In the genomic region with DNA sequence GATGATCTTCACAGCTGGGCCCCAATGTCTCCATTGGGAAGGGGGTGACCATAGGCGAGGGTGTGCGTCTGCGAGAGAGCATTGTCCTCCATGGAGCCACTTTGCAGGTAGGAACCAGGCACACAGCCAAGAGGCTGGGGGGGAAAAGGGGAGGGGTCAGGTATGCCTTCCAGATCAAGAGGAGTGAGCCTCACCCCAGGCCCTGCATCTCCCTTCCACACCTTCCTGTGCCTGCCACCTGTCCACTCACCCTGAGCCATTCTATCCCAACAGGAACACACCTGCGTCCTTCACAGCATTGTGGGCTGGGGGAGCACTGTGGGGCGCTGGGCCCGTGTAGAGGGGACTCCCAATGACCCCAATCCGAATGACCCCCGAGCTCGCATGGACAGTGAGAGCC, we compare ENCODE assay signal across 14 mouse cellular contexts. TPM values are rescaled to one million over a fixed set of nuclear protein-coding genes. Genes with fewer than 3 reads are reported as not detected.
DNase-seq lines count a peak whose midpoint lies in the region; ATAC-seq and TF ChIP-seq lines count a peak whose summit lies in the region.
"Had no signal": no experiment of that assay in that cellular context is flagged by ENCODE, and none has a peak within 500 bp of the region (broad histone marks: within the 10 kb centered on the region; RNA-seq: fewer than 3 reads in every experiment).

No protein-coding gene starts in this region.

- no peak overlapping the region for H3K4me2 ChIP-seq in liver, postnatal 0 days (ENCODE audit: low read depth, low read length)
- no peak overlapping the region for H3K4me2 ChIP-seq in liver, embryonic 12.5 days
- H3K4me2 ChIP-seq in hindbrain, embryonic 12.5 days (replicated peaks), result no peak overlapping the region
- H3K4me2 ChIP-seq in midbrain, embryonic 15.5 days, result no peak overlapping the region

- 80% methylated on average over 9 of the region's 9 CpGs for WGBS in liver, postnatal 0 days (ENCODE audit: insufficient replicate concordance)
- WGBS in liver, embryonic 12.5 days (ENCODE audit: insufficient replicate concordance), result 77% methylated on average over 9 of the region's 9 CpGs
- WGBS in hindbrain, embryonic 12.5 days, result 85% methylated on average over 9 of the region's 9 CpGs
- 79% methylated on average over 9 of the region's 9 CpGs for WGBS in midbrain, embryonic 15.5 days

- TF ChIP-seq EP300 in liver, postnatal 0 days (IDR thresholded peaks at IDR 0.05; ENCODE audit: low read depth), result no peak

- DNase-seq in liver, postnatal 0 days, result peak; percentile 25
- DNase-seq in cerebellum, adult 9-11 months, result peak; percentile 86
- no peak for DNase-seq in urinary bladder, postnatal 14 days (ENCODE audit: low spot score)
- no peak for DNase-seq in spleen, adult 12 weeks (ENCODE audit: low spot score)
- DNase-seq: adrenal gland, postnatal 36 days; lung, postnatal 36 days; right cerebral cortex, postnatal 14 days had no signal

- no peak overlapping the region for H3K9ac ChIP-seq in liver, postnatal 0 days (replicated peaks)
- no peak overlapping the region for H3K9ac ChIP-seq in liver, embryonic 12.5 days
- no peak overlapping the region for H3K9ac ChIP-seq in hindbrain, embryonic 12.5 days
- H3K9ac ChIP-seq in midbrain, embryonic 15.5 days, result no peak overlapping the region

- peaks cover 12% of the 10 kb centered on the region; the same call in 1 of the 2 replicates for H3K27me3 ChIP-seq in liver, postnatal 0 days (ENCODE audit: insufficient read depth, low read length)
- peaks cover 28% of the 10 kb centered on the region for H3K27me3 ChIP-seq in liver, embryonic 12.5 days (replicated peaks)
- H3K27me3 ChIP-seq in hindbrain, embryonic 12.5 days, result peaks cover 13% of the 10 kb centered on the region
- H3K27me3 ChIP-seq in midbrain, embryonic 15.5 days (replicated peaks), result no peaks in the 10 kb centered on the region

- ATAC-seq in liver, postnatal 0 days, result no peak
- ATAC-seq in liver, embryonic 12.5 days, result no peak
- ATAC-seq in hindbrain, embryonic 12.5 days (ENCODE audit: low FRiP score), result no peak
- ATAC-seq in midbrain, embryonic 15.5 days (replicated peaks), result no peak
- ATAC-seq: intestine, embryonic 16.5 days had no signal

- no peak overlapping the region for H3K27ac ChIP-seq in liver, postnatal 0 days (ENCODE audit: low read depth)
- H3K27ac ChIP-seq in liver, embryonic 12.5 days, result no peak overlapping the region
- peak overlapping the region; percentile 92; the same call in 1 of the 2 replicates for H3K27ac ChIP-seq in hindbrain, embryonic 12.5 days
- peak overlapping the region; percentile 82; the same call in 1 of the 2 replicates for H3K27ac ChIP-seq in midbrain, embryonic 15.5 days
- H3K27ac ChIP-seq: heart, embryonic 10.5 days; kidney, postnatal 0 days had no signal

- no peak for TF ChIP-seq CTCF in liver, postnatal 0 days (IDR thresholded peaks at IDR 0.05; ENCODE audit: low read depth)

- no peaks in the 10 kb centered on the region for H3K9me3 ChIP-seq in liver, postnatal 0 days (ENCODE audit: low read length)
- H3K9me3 ChIP-seq in liver, embryonic 12.5 days (replicated peaks), result no peaks in the 10 kb centered on the region
- no peaks in the 10 kb centered on the region for H3K9me3 ChIP-seq in hindbrain, embryonic 12.5 days (replicated peaks)
- no peaks in the 10 kb centered on the region for H3K9me3 ChIP-seq in midbrain, embryonic 15.5 days
- H3K9me3 ChIP-seq: heart, embryonic 10.5 days had no signal

- no peak overlapping the region for H3K4me3 ChIP-seq in liver, postnatal 0 days (ENCODE audit: low read depth, low read length)
- no peak overlapping the region for H3K4me3 ChIP-seq in liver, embryonic 12.5 days
- H3K4me3 ChIP-seq in hindbrain, embryonic 12.5 days, result no peak overlapping the region
- H3K4me3 ChIP-seq in midbrain, embryonic 15.5 days, result no peak overlapping the region
- H3K4me3 ChIP-seq: erythroblast, embryonic 14.5 days; heart, embryonic 10.5 days had no signal

- H3K4me1 ChIP-seq in liver, postnatal 0 days (ENCODE audit: insufficient read depth), result peaks cover 10% of the 10 kb centered on the region
- peaks cover 52% of the 10 kb centered on the region for H3K4me1 ChIP-seq in liver, embryonic 12.5 days
- H3K4me1 ChIP-seq in hindbrain, embryonic 12.5 days, result peaks cover 66% of the 10 kb centered on the region
- H3K4me1 ChIP-seq in midbrain, embryonic 15.5 days, result peaks cover 65% of the 10 kb centered on the region

- H3K36me3 ChIP-seq in liver, postnatal 0 days (replicated peaks; ENCODE audit: insufficient read depth, low read length), result 0 out of 2 replicates have a peak, but pooled peaks cover 10% of the 10 kb centered on the region
- peaks cover 25% of the 10 kb centered on the region for H3K36me3 ChIP-seq in liver, embryonic 12.5 days
- H3K36me3 ChIP-seq in hindbrain, embryonic 12.5 days, result peaks cover 7% of the 10 kb centered on the region; the same call in 1 of the 2 replicates
- H3K36me3 ChIP-seq in midbrain, embryonic 15.5 days (replicated peaks), result no peaks in the 10 kb centered on the region

RNA-seq across cellular contexts. Expression of gene Gmppa, which starts 6.4 kb away (rescaled TPM):
- 21.0 and 22.0 TPM in 2 replicates for polyA plus RNA-seq in liver, postnatal 0 days (2015; fragmentation: Nextera tagmentation; extraction: Ambion mirVana)
- polyA plus RNA-seq in liver, embryonic 12.5 days (2016; fragmentation: Nextera tagmentation; extraction: Ambion mirVana), result 44.0 and 47.9 TPM in 2 replicates
- polyA plus RNA-seq in hindbrain, embryonic 12.5 days (2016; fragmentation: Nextera tagmentation; extraction: Ambion mirVana), result 73.1 and 74.1 TPM in 2 replicates
- polyA plus RNA-seq in midbrain, embryonic 15.5 days (2015; fragmentation: Nextera tagmentation; extraction: Ambion mirVana), result 86.1 and 98.7 TPM in 2 replicates

RNA-seq across cellular contexts. Expression of gene Asic4, which starts 8.1 kb away (rescaled TPM):
- polyA plus RNA-seq in liver, postnatal 0 days (2015; fragmentation: Nextera tagmentation; extraction: Ambion mirVana), result not detected in 2 replicates
- polyA plus RNA-seq in liver, embryonic 12.5 days (2016; fragmentation: Nextera tagmentation; extraction: Ambion mirVana), result 0.83 and 1.3 TPM in 2 replicates
- polyA plus RNA-seq in hindbrain, embryonic 12.5 days (2016; fragmentation: Nextera tagmentation; extraction: Ambion mirVana), result 18.3 and 19.0 TPM in 2 replicates
- 64.4 and 73.2 TPM in 2 replicates for polyA plus RNA-seq in midbrain, embryonic 15.5 days (2015; fragmentation: Nextera tagmentation; extraction: Ambion mirVana)
- polyA plus RNA-seq: erythroblast, embryonic 14.5 days had no signal

RNA-seq across cellular contexts. Expression of gene Chpf, which starts 36.9 kb away (rescaled TPM):
- polyA plus RNA-seq in liver, postnatal 0 days (2015; fragmentation: Nextera tagmentation; extraction: Ambion mirVana), result 3.1 and 3.3 TPM in 2 replicates
- 13.0 and 14.5 TPM in 2 replicates for polyA plus RNA-seq in liver, embryonic 12.5 days (2016; fragmentation: Nextera tagmentation; extraction: Ambion mirVana)
- polyA plus RNA-seq in hindbrain, embryonic 12.5 days (2016; fragmentation: Nextera tagmentation; extraction: Ambion mirVana), result 39.2 and 41.5 TPM in 2 replicates
- 42.3 and 45.8 TPM in 2 replicates for polyA plus RNA-seq in midbrain, embryonic 15.5 days (2015; fragmentation: Nextera tagmentation; extraction: Ambion mirVana)

RNA-seq across cellular contexts. Expression of gene Tmem198, which starts 37.2 kb away (rescaled TPM):
- polyA plus RNA-seq in liver, postnatal 0 days (2015; fragmentation: Nextera tagmentation; extraction: Ambion mirVana), result 0.08 TPM in 1 of 2 replicates, not detected in the other
- 0.18 and 0.20 TPM in 2 replicates for polyA plus RNA-seq in liver, embryonic 12.5 days (2016; fragmentation: Nextera tagmentation; extraction: Ambion mirVana)
- polyA plus RNA-seq in hindbrain, embryonic 12.5 days (2016; fragmentation: Nextera tagmentation; extraction: Ambion mirVana), result 25.3 and 25.7 TPM in 2 replicates
- polyA plus RNA-seq in midbrain, embryonic 15.5 days (2015; fragmentation: Nextera tagmentation; extraction: Ambion mirVana), result 59.2 and 60.0 TPM in 2 replicates

Comparison
In these comparisons a context has a peak if more than half of its experiments do, and no peak if none do; other contexts are left out.
1. DNase-seq: peak in liver, postnatal 0 days (single experiment) and cerebellum, adult 9-11 months (single experiment); none in urinary bladder, postnatal 14 days (single experiment) and spleen, adult 12 weeks (single experiment).
2. H3K27ac ChIP-seq: peak in hindbrain, embryonic 12.5 days (single experiment) and midbrain, embryonic 15.5 days (single experiment); none in liver, postnatal 0 days (single experiment) and liver, embryonic 12.5 days (single experiment).